Mouse (Mus musculus): Measurements from ENCODE around the gene Lrrc8a. TPM values are rescaled to one million over a fixed set of nuclear protein-coding genes. Genes with fewer than 3 reads are reported as not detected.
A peak's percentile ranks its signal among the peaks of the same experiment; 100 is the strongest.

Lrrc8a gene
- total RNA-seq, 2 experiments from 2014 or later: 60.8 to 62.0 TPM

DNA sequence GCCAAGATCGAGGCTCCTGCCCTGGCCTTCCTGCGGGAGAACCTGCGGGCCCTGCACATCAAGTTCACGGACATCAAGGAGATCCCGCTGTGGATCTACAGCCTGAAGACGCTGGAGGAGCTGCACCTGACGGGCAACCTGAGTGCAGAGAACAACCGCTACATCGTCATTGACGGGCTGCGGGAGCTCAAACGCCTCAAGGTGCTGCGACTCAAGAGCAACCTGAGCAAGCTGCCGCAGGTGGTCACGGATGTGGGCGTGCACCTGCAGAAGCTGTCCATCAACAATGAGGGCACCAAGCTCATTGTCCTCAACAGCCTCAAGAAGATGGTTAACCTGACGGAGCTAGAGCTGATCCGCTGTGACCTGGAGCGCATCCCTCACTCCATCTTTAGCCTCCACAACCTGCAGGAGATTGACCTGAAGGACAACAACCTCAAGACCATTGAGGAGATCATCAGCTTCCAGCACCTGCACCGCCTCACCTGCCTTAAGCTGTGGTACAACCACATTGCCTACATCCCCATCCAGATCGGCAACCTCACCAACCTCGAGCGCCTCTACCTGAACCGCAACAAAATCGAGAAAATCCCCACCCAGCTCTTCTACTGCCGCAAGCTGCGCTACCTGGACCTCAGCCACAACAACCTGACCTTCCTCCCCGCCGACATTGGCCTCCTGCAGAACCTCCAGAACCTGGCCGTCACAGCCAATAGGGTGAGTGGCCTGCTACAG lies 19.3 kb downstream of the Lrrc8a start:
- intact Hi-C loops (cut with DNase I): no loop called here

GRCm38 (mm10) chr2:30257699-30258460 lies 20.4 kb downstream of the Lrrc8a start:
- no peak overlapping the region for H3K4me3 ChIP-seq
- peak overlapping the region; percentile 67 for H3K27ac ChIP-seq
- intact Hi-C loops (cut with DNase I): no loop called here
- DNase-seq (ENCODE audit: extremely low spot score in 1 of 2, low spot score in 2 of 2): no peak
- no peak for TF ChIP-seq CTCF (IDR thresholded peaks at IDR 0.05)

More for the DNA sequence above, 19.3 kb downstream of the Lrrc8a start:
- Histone ChIP-seq H3K27ac (no peak overlapping the region), H3K4me3 (no peak overlapping the region)
- TF ChIP-seq CTCF (IDR thresholded peaks at IDR 0.05): no peak
- no peak for DNase-seq (ENCODE audit: extremely low spot score in 1 of 2, low spot score in 2 of 2)

DNA sequence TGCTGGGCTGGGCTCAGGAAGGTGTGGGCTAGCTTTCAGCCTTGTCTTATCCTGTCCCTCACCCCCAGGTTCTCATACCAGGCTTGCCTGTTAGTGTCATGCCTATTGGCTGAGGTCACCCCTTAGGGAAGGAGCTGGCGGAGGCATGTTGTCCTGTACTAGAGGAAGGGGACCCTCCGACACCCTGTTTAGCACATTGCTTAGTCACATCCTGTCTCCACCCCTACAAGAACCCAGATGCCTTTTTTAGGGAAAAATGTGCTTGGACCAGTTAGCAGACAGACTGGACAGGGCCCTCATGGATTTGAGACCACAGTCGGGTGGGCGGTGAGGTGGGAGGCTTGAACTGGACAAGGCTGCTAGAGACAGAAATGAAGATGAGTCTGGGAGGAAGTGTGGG lies 21.1 kb downstream of the Lrrc8a start:
- H3K27ac ChIP-seq: peak overlapping the region; percentile 67
- intact Hi-C loops (cut with DNase I): no loop called here
- no peak for TF ChIP-seq CTCF (IDR thresholded peaks at IDR 0.05)
- no peak for DNase-seq (ENCODE audit: extremely low spot score in 1 of 2, low spot score in 2 of 2)
- no peak overlapping the region for H3K4me3 ChIP-seq

GRCm38 (mm10) chr2:30259131-30260064 lies 21.9 kb downstream of the Lrrc8a start:
- no peak for TF ChIP-seq CTCF (IDR thresholded peaks at IDR 0.05)
- Histone ChIP-seq H3K27ac (peak overlapping the region; percentile 67), H3K4me3 (no peak overlapping the region)
- no peak for DNase-seq (ENCODE audit: extremely low spot score in 1 of 2, low spot score in 2 of 2)
- intact Hi-C loops (cut with DNase I): no loop called here

DNA sequence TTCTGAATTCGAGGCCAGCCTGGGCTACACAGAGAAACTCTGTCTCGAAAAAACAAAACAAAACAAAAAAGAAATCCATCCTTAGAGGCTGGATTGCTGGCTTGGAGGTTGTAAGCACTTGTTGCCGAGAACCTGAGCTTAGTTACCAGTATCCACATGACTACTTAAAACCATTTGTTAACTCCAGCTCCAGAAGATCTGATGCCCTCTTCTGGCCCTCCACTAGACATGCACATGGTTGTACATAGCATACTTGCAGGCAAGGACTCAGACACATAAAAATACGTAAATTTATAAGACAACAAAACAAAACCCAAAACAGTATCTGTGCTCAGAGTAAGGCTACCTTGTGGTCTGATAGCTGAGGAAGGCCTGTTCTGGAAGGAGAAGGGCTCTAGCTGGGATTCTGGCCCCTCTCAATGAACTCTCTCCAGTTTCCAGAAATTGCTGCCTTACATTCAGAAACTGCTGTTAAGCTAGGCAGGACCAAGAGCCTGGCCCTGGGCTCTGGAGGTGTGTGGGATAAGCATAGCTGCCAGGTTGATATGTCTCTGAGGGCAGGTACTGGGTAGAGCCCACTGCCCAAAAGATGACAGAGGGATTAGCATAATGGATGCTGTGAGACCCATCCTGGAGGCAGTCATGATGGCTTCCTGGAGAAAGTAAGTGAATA lies 23.7 kb downstream of the Lrrc8a start:
- intact Hi-C loops (cut with DNase I): no loop called here
- no peak for DNase-seq (ENCODE audit: extremely low spot score in 1 of 2, low spot score in 2 of 2)
- Histone ChIP-seq H3K27ac (no peak overlapping the region; the same call in 1 of the 2 replicates), H3K4me3 (no peak overlapping the region)
- TF ChIP-seq CTCF (IDR thresholded peaks at IDR 0.05): peak; percentile 11; the same call in 1 of the 2 replicates

- Histone ChIP-seq H3K27ac (peak overlapping the region; percentile 42), H3K4me3 (no peak overlapping the region)
- intact Hi-C loops (cut with DNase I): no loop called here
- TF ChIP-seq CTCF (IDR thresholded peaks at IDR 0.05): no peak
- no peak for DNase-seq (ENCODE audit: extremely low spot score in 1 of 2, low spot score in 2 of 2)
Measured at GRCm38 (mm10) chr2:30261921-30262839, 24.7 kb downstream of the Lrrc8a start.

DNA sequence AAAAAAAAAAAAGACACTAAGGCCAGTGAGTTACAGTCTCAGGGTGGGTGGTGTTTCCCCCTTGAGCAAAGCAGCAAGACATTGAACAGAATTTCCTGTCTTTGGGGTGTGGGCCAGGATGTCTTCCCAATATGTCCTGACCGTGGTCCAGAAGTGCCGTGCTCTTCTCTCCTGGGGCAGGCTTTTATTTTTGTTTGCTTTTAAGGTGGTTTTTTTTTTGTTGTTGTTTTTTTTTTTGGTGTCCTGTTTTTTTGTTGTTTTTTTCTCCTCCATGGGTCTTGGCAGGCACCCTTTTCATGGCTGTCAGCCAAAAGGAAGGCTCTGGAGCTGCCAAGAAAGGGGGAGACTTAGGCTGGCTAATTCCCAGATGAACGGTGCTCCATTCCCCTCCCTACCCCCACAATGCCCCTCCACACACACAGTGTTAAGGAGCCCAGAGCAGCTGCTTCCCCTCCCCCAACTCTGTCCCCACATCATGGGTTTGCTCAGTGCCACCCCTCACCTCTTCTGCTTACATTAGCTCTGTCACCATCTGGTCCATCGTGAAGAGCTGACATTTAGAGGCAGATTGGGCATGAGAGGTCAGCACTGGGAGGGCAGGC lies 25.4 kb downstream of the Lrrc8a start:
- intact Hi-C loops (cut with DNase I): no loop called here
- Histone ChIP-seq H3K4me3 (no peak overlapping the region), H3K27ac (peak overlapping the region; percentile 42)
- DNase-seq (ENCODE audit: extremely low spot score in 1 of 2, low spot score in 2 of 2): peak; percentile 40 to 50
- no peak for TF ChIP-seq CTCF (IDR thresholded peaks at IDR 0.05)

- Histone ChIP-seq H3K27ac (peak overlapping the region; percentile 42), H3K4me3 (no peak overlapping the region)
- no peak for TF ChIP-seq CTCF (IDR thresholded peaks at IDR 0.05)
- DNase-seq (ENCODE audit: extremely low spot score in 1 of 2, low spot score in 2 of 2): no peak
- intact Hi-C loops (cut with DNase I): no loop called here
Measured at GRCm38 (mm10) chr2:30263811-30264210, 26.3 kb downstream of the Lrrc8a start.

DNA sequence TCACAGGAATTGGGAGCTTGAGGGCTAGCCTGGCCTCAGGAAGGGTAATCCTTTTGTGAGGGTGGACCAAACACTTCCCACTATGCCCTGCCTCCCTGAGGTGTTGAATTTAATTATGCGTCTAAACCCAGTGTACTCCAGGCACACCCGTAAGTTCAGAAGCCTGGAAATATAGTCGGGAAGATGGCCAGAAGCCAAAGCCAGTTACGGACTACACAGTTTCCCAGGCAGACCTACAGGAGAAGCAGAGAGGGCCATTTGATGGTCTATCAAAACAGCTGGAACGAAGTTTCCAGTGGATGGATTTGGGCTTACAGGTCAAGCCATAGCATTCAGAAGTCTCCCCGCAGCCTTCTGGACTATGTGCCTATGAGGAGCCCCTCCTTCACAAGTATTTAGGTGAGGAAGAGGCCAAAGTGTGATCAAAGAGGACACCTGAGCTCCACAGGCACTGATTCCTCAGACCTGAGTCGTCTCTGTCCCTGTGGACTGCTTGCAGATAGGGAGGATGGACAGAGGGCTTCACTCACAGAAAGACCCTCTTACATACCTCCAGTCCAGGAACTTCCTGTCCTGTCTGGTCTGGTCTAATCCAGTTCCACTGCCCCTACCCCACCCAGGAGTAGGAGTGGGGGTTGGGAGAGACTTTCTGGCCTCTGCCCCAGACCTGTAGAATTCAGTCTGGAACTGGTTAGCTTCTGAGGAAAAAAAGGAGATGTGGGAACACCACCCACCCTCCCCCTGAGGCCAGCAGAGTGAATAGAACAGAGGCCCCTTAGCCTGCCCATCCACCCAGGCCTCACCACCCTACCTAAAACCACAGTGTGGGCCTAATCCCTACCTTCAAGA lies 27.4 kb downstream of the Lrrc8a start:
- intact Hi-C loops (cut with DNase I): no loop called here
- no peak for TF ChIP-seq CTCF (IDR thresholded peaks at IDR 0.05)
- no peak for DNase-seq (ENCODE audit: extremely low spot score in 1 of 2, low spot score in 2 of 2)
- Histone ChIP-seq H3K4me3 (no peak overlapping the region), H3K27ac (peak overlapping the region; percentile 91)
